Mouse (Mus musculus) thymus, adult 18-20 months (tissue): Measurements from ENCODE around the gene Trim13.

Experiments used
- DNase-seq, 2 experiments: peaks; one replicate each; pipeline ENCODE4 v3.0.0; 2022; ENCODE audit warnings: mixed read lengths in 2 of 2

The Trim13 gene

DNA sequence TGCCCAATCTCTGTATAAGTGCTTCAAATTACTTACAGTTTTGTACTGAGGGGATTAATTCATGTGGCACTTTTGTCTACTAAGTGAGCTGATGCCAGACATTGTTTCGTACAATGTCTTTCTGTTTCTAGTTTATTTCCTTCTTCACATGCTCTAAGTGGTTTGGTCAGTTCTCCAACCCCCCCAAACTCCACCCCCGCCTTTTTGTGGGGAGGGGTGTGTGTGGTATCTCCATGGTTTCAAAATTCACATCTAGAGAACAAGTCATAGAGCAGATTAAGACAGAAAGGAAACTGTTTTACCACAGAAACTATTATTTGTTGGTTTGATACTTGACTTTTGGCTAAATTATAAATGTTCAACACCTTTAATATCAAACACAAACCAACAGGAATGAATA is 22.3 kb downstream of the Trim13 start:
- no peak for DNase-seq

DNA sequence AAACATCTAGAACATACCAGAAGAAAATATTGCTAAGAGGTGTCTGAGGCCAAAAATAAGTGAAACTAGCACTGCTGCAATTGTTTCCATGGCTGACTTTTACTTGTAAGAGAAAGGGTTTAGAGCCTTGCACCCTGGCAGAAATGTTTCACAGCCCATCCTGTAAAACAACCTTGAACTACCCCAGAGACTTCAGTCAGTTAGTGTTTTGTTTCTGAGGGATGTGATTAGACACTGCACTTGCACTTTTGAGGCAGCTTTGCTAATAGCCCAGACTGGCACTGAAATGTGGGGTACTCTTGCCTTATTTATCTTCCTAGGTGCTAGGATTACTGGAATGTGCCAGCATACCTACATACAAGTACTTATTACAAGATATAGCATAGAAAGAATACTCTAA is 37.9 kb downstream of the Trim13 start:
- DNase-seq: no peak

DNA sequence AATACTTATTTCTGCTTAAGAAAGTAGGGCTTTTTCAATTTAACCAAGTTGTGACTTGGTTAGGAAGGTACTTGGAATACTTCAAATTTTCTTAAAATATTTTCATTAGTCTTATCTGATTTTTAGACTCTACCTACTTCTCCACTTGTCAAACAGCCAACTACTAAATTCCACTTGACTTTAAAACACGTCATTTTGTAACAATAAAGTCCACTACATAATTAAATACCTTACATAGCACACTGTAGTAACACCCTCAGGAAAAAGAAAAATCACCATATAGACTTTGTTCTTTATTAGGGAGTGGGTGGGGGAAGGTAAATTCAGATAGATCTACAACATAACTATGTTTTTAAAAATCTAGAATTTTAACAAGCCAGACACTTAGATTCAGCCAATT is 44.6 kb downstream of the Trim13 start:
- DNase-seq: no peak

- DNase-seq: no peak
These were observed 47.5 kb downstream of the Trim13 start for GRCm38 (mm10) chr14:61645547-61645946.

GRCm38 (mm10) chr14:61647182-61647880 is 49.3 kb downstream of the Trim13 start:
- DNase-seq: peak; percentile 27 to 37

DNA sequence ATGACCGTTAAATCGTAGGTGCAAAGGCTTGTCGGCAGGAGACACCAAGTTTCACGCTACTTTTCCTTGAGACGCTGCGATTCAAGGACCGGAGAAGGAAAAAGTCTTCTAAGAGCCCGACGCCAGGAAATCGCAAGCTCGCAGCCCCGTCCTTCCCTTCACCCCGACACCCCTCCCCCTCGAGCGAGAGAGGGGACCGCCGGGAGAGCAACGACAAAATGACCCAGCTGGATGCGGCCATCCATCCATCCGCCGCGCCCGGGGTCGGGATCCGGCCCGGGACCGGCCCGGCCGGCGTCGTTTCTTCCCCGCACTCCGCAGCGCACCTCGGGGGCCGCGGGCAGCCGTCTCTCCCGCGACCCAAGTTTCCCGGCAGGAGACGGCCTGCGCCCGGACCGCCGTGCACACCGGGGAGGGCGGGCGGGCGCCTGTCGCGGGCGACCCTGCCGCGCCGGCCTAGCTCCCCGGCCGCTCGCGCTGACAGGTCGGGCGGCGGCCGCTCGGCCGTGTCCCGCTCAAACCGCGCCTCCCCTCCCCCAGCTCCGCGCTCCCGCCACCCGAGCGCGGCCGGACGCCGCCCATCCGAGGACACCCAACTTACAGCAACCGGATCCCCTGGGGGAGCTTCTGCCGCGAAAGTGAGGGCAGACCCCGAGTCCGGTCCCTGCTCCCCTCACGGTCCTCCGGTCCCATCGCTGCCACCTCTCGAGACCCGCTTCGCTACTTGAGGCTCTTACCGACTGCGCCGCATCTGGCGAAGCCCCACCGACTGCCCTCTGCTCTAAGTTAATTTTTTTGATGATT is 50.0 kb downstream of the Trim13 start:
- DNase-seq: peak; percentile 32 to 42

GRCm38 (mm10) chr14:61648685-61649504 is 50.8 kb downstream of the Trim13 start:
- DNase-seq: peak; percentile 94 to 95

- no peak for DNase-seq
These were observed 52.4 kb downstream of the Trim13 start for GRCm38 (mm10) chr14:61650291-61650960.
